Mouse (Mus musculus): Measurements from ENCODE around the gene Mtf1. TPM values are rescaled to one million over a fixed set of nuclear protein-coding genes. Genes with fewer than 3 reads are reported as not detected.

Mtf1 gene
- polyA plus RNA-seq, 1 experiment = 8.9 TPM

DNA sequence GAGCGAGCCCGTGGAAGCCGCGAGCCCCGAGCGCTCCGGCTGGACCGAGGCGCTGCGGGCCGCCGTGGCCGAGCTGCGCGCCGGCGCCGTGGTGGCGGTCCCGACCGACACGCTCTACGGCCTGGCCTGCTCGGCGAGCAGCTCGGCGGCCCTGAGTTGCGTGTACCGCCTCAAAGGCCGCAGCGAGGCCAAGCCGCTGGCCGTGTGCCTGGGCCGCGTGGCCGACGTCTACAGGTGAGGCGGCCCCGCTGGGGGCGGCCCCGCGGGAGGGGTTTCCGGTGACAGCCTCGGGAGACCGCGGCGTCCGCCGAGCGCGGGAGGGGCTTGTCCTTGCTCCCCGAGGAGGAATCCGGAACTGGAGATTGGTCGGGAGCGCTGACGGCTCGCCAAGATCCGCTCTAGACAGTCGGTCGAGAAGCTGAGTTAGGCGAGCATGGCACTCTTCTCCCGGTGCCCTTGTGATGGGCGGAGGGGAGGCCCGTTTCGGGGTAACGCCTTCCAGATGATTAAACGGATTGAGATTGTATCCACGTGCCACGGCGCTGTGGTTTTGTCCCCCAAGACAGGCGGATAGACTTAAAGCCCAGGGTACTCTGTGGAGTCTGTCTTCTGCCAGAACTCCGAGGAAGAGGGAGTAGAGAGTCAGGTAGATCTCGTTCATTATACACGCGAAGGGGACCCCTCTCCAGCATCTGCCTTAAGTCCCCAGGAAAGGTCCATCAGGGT is 49.2 kb downstream of the Mtf1 start, which contains the start of gene 1110065P20Rik:
Gene 1110065P20Rik (minus strand): TSS at position 264 of the 726 bp plus-strand sequence.
- peaks cover 9% of the 10 kb centered on the region for H3K4me1 ChIP-seq (ENCODE audit: control insufficient read depth, insufficient read depth, low read length)
- H3K27ac ChIP-seq (ENCODE audit: insufficient read depth, low read depth, low read length) = peak within 1 kb of the TSS; percentile 65
- TF ChIP-seq CTCF (conservative IDR thresholded peaks at IDR 0.05; ENCODE audit: insufficient read depth, insufficient read length, low read depth, low read length) (no peak), POLR2A (IDR thresholded peaks at IDR 0.05; ENCODE audit: low read depth, low read length) (peak; percentile 9)
- WGBS = under 1% methylated on average over 75 of the region's 75 CpGs
- H3K27me3 ChIP-seq (replicated peaks; ENCODE audit: control insufficient read depth, insufficient read depth, low read length) = no peaks in the 10 kb centered on the region
- H3K36me3 ChIP-seq (ENCODE audit: control insufficient read depth, insufficient read depth, low read length) = 0 out of 2 replicates have a peak, but pooled peaks cover 2% of the 10 kb centered on the region
- DNase-seq = peak; percentile 90
- peak within 1 kb of the TSS; percentile 92 for H3K4me3 ChIP-seq (ENCODE audit: insufficient read depth, low read depth, low read length)

DNA sequence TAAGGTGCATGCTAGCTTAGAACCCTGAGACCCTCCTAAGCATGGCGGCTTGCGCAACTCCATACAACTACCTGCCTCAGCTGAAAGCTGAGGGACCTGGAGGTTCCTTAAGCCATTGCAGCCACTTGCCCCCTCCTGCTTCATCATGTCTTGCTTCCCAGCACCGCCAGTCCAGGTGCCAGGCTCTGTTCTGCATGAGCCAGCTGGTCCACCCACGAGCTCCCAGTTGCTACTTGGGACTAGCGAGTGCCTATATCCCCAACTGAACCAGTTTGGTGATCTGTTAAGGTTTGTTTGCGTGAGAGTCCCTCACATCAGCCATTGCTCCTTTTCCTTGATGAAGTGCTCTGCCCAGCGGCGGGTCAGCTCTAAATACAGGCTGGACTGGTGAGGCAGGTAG is 54.4 kb downstream of the Mtf1 start:
- no peaks in the 10 kb centered on the region for H3K27me3 ChIP-seq (replicated peaks; ENCODE audit: control insufficient read depth, insufficient read depth, low read length)
- H3K4me3 ChIP-seq (ENCODE audit: insufficient read depth, low read depth, low read length) = no peak overlapping the region
- peaks cover 2% of the 10 kb centered on the region; the same call in 1 of the 2 replicates for H3K36me3 ChIP-seq (ENCODE audit: control insufficient read depth, insufficient read depth, low read length)
- H3K27ac ChIP-seq (ENCODE audit: insufficient read depth, low read depth, low read length) = no peak overlapping the region
- TF ChIP-seq POLR2A (IDR thresholded peaks at IDR 0.05; ENCODE audit: low read depth, low read length) (no peak), CTCF (conservative IDR thresholded peaks at IDR 0.05; ENCODE audit: insufficient read depth, insufficient read length, low read depth, low read length) (no peak)
- no peak for DNase-seq
- WGBS = 96% methylated on average over 8 of the region's 8 CpGs
- peaks cover 6% of the 10 kb centered on the region for H3K4me1 ChIP-seq (ENCODE audit: control insufficient read depth, insufficient read depth, low read length)

DNA sequence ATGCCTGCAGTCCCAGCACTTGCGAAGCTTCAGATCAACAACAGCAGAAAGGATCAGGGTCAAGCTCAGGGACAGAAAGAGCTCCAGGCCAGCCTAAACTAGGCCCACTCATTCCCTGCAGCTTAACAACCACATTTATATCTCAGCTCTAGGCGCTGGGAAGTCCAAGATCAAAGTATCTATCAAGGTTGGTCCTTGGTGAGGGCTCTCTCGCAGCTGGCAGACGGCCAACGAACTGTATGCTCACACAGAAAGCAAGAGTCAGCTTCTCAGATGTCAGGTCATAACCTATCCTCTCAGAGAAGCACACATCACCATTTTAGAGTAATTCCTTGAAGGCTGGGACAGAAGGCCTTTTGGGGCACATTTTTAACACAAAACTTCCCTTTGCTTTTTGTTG is 56.5 kb downstream of the Mtf1 start:
- TF ChIP-seq POLR2A (IDR thresholded peaks at IDR 0.05; ENCODE audit: low read depth, low read length) (no peak), CTCF (conservative IDR thresholded peaks at IDR 0.05; ENCODE audit: insufficient read depth, insufficient read length, low read depth, low read length) (no peak)
- peak; percentile 13 for DNase-seq
- no peaks in the 10 kb centered on the region for H3K4me1 ChIP-seq (ENCODE audit: control insufficient read depth, insufficient read depth, low read length)
- peaks cover 2% of the 10 kb centered on the region; the same call in 1 of the 2 replicates for H3K36me3 ChIP-seq (ENCODE audit: control insufficient read depth, insufficient read depth, low read length)
- H3K27me3 ChIP-seq (replicated peaks; ENCODE audit: control insufficient read depth, insufficient read depth, low read length) = no peaks in the 10 kb centered on the region; the same call in 1 of the 2 replicates
- 40% methylated on average over 5 of the region's 5 CpGs for WGBS
- H3K4me3 ChIP-seq (ENCODE audit: insufficient read depth, low read depth, low read length) = no peak overlapping the region
- H3K27ac ChIP-seq (ENCODE audit: insufficient read depth, low read depth, low read length) = no peak overlapping the region

DNA sequence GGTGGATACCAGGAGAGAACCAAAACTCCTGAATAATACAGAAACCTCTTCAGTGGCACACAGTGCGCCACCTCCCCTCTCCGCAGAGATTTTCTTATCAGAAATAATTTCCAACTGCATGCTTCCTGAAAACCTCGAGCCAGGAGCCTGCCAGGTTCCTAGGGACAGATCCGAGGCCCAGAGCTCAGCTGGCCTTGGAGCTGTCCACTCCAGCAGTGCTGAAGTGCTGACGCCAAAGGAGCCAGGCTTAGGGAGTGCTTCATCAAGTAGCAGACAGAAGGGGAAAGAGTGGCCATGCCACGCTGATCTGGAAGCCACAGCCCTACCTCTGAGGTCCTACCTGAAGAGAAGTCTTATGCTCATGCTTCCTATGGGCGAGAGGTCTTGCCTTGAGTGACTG is 58.5 kb downstream of the Mtf1 start:
- Histone ChIP-seq H3K4me3 (ENCODE audit: insufficient read depth, low read depth, low read length) (no peak overlapping the region), H3K27ac (ENCODE audit: insufficient read depth, low read depth, low read length) (no peak overlapping the region), H3K36me3 (ENCODE audit: control insufficient read depth, insufficient read depth, low read length) (no peaks in the 10 kb centered on the region; the same call in 1 of the 2 replicates), H3K27me3 (replicated peaks; ENCODE audit: control insufficient read depth, insufficient read depth, low read length) (no peaks in the 10 kb centered on the region; the same call in 1 of the 2 replicates), H3K4me1 (ENCODE audit: control insufficient read depth, insufficient read depth, low read length) (no peaks in the 10 kb centered on the region)
- no peak for TF ChIP-seq CTCF (conservative IDR thresholded peaks at IDR 0.05; ENCODE audit: insufficient read depth, insufficient read length, low read depth, low read length)
- TF ChIP-seq POLR2A (IDR thresholded peaks at IDR 0.05; ENCODE audit: low read depth, low read length) = no peak
- 6% methylated on average over 7 of the region's 7 CpGs for WGBS
- peak; percentile 67 for DNase-seq

DNA sequence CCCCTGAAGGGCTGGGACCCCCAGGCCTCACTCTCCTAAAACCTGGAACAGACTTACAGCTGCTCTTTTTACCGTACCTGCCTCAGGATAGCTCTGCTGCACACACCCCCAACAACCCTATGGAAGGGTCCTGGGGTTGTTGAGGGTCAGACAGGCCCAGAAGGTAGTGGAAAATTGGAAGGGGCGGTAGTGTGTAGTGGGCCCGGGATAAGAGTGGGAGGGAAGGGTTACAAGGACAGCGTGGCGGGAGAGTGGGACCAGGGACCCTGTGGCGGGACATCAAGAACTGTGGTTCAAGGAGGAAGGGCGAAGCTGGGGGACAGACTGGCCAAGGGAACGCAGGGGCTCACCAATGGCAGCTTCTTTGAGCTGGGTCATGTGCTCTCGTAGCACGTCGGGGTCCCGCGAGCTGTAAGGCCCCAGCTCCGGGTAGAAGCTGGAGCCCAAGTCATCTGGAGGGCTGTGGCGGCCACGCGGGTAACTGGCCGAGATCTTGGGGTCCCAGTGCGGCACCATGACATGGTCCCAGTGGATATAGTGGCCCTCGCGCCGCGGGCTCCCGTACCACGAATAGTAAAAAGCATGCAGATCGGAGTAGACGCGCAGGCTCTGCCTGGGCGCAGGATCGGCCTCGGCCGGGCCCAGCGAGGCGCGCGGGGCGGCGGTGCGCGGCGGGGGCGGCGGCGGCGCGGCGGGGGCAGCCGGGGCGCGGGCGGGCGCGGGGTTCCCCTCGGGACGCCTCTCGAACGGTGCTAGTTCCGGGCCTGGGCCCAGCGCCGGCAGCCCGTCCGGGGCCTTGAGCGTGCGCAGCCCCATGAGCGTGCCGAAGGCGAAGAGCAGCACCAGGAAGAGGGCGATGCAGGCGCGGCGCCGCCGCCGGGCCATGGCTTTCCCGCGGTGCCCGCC is 59.6 kb downstream of the Mtf1 start, which contains the start of gene Maneal:
Gene Maneal (minus strand): TSS at position 889 of the 906 bp plus-strand sequence.
- no peaks in the 10 kb centered on the region; the same call in 1 of the 2 replicates for H3K36me3 ChIP-seq (ENCODE audit: control insufficient read depth, insufficient read depth, low read length)
- H3K4me3 ChIP-seq (ENCODE audit: insufficient read depth, low read depth, low read length) = peak within 1 kb of the TSS; percentile 29; the same call in 1 of the 2 replicates
- H3K4me1 ChIP-seq (ENCODE audit: control insufficient read depth, insufficient read depth, low read length) = no peaks in the 10 kb centered on the region
- no peak for DNase-seq
- H3K27ac ChIP-seq (ENCODE audit: insufficient read depth, low read depth, low read length) = no peak within 1 kb of the TSS
- WGBS = 4% methylated on average over 76 of the region's 77 CpGs
- TF ChIP-seq POLR2A (IDR thresholded peaks at IDR 0.05; ENCODE audit: low read depth, low read length) = no peak
- no peak for TF ChIP-seq CTCF (conservative IDR thresholded peaks at IDR 0.05; ENCODE audit: insufficient read depth, insufficient read length, low read depth, low read length)
- H3K27me3 ChIP-seq (replicated peaks; ENCODE audit: control insufficient read depth, insufficient read depth, low read length) = no peaks in the 10 kb centered on the region; the same call in 1 of the 2 replicates

DNA sequence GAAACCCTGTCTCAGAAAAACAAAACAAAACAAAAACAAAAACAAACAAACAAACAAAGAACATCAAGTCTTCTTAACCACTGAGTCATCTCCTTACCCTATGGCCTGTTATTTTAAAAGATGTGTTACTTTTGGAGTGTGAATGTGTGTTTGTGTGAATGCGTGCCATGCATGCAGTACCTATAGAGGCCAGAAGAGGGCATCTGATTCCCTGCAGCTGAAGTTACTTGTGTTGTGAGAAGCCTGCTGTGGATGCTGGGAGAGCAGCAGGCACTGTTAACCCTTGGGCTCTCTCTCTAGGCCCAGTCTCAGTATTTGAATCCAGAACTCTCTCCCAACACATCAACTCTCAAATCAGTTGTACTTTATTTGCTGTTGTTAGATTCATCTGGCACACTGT is 70.8 kb downstream of the Mtf1 start:
- H3K36me3 ChIP-seq (ENCODE audit: control insufficient read depth, insufficient read depth, low read length) = no peaks in the 10 kb centered on the region
- DNase-seq = no peak
- 94% methylated on average over 1 of the region's 1 CpGs for WGBS
- H3K27me3 ChIP-seq (replicated peaks; ENCODE audit: control insufficient read depth, insufficient read depth, low read length) = no peaks in the 10 kb centered on the region
- TF ChIP-seq POLR2A (IDR thresholded peaks at IDR 0.05; ENCODE audit: low read depth, low read length) (no peak), CTCF (conservative IDR thresholded peaks at IDR 0.05; ENCODE audit: insufficient read depth, insufficient read length, low read depth, low read length) (no peak)
- H3K27ac ChIP-seq (ENCODE audit: insufficient read depth, low read depth, low read length) = no peak overlapping the region
- no peak overlapping the region for H3K4me3 ChIP-seq (ENCODE audit: insufficient read depth, low read depth, low read length)
- no peaks in the 10 kb centered on the region for H3K4me1 ChIP-seq (ENCODE audit: control insufficient read depth, insufficient read depth, low read length)
